Mouse (Mus musculus): ENCODE data around the gene Cbln4. TPM values are rescaled to one million over a fixed set of nuclear protein-coding genes. Genes with fewer than 3 reads are reported as not detected.

Cbln4 gene
- 0.05 TPM in 1 of 2 replicates, not detected in the other for polyA plus RNA-seq (2012; rRNA removed)

GRCm38 (mm10) chr2:172043235-172043610 lies at the start of gene Cbln4:
Cbln4 (minus strand) TSS chr2:172043466.

Other genes starting within 250 kb of the Cbln4 start
- gene Mc3r, start 205.0 kb upstream of the Cbln4 start, polyA plus RNA-seq (2012; rRNA removed): not detected in 2 replicates